Mouse (Mus musculus) duodenum, adult 2 months (tissue): Measurements from ENCODE around the gene Clip1. TPM values are rescaled to one million over a fixed set of nuclear protein-coding genes. Genes with fewer than 3 reads are reported as not detected.

Experiments
- polyA plus RNA-seq: library from polyadenylated mRNA; depleted of rRNA; stranded (reverse); fragments of >200 nt; gene quantifications from 2 replicates; pipeline ENCODE4 v1.2.3, GENCODE M21; 2012; ENCODE audit warnings: low replicate concordance; rRNA removed

Gene Clip1
- 6.8 and 8.5 TPM in 2 replicates for polyA plus RNA-seq

DNA sequence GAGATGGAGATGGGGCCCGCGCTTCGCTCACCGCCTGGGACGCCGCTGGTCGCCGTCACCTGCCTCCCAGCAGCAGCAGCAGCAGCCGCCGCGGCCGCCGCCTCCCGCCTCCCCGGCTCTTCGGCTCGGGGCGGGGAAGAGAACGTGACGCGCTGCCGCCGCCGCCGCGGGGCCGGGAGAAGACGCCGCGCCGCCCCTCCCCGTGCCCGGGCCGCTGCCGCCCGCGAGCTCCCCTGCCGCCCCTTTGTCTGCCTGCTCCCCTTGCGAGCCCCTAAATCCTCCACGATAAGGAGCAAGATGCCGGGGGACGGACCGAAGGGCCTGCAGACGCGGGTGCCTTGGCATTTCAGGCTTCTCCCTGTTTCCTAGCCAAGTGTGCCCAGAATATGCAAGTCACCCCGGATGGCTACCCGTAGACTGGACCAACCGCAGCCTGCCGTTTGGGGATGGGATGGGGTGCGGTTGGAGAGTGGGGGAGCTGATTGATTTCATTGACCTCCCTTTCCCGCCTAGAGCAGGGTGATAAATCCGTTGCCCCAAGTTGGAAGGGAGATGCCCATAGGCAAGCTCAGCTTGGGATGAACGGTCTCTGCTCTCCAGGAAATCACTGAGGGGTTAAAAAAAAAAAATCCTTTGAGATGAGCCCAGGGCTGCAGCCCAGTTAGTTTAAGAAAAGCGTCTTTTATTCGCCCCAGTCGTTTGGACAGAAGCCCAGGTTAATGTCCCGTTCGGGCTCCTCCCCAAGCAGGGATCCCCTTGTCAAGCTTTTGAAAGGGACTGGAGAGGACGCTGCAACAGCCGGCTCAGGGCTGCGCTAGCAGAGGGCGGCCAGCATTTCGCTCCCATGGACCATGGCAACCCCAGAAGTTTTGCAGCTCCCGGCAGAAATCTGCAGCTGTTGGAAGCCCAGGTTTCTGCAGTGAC is at the start of gene Clip1:
Clip1 (minus strand) TSS at position 398 of the 924 bp plus-strand sequence.

DNA sequence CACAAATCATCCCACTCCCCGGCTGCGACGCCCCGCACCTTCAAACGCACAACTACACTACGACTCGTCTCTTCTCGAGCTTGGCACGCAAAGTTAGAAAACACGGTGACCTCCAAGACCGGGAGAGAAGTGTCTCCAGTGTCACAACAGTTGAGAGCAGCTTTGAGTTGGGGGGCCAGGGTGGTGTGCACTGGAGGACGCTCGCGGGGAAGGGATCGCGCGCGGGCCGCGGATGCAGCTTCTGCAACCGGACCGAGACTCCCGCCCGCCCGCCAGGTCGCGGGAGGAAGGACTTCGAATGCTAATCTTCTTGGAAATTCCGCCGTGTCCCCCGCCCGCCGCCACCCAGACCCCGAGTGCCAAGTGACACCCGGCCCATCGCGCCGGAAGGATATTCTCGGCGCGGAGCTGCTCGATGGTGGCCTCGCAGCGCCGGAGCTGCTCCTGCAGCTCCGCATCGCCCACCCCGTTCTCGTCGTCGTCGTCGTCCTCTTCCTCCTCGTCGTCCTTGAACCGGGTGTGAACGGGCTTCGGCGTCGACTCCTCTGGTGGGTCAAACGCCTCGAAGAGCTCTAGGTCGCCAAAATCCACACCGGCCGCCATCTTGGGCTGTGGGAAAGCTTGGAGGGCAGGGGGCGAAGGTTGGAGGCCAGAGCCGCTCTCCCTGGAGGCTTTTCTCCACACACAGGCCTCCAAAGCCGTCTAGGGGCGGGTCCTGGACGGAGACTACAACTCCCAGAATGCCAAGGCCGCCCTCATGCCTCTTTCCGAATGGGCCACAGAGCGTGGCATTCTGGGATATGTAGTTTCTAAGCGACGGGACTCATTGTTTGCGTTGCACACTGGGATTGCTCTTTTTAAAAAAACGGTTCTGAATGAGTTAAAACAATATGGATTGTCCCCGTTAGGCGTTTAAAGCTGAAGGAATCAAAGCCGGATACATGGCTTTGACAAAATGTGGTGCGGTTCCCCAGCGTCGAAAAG is 36.2 kb upstream of the Clip1 start, which contains the start of gene Zcchc8:
Zcchc8 (minus strand) TSS at position 773 of the 984 bp plus-strand sequence.

DNA sequence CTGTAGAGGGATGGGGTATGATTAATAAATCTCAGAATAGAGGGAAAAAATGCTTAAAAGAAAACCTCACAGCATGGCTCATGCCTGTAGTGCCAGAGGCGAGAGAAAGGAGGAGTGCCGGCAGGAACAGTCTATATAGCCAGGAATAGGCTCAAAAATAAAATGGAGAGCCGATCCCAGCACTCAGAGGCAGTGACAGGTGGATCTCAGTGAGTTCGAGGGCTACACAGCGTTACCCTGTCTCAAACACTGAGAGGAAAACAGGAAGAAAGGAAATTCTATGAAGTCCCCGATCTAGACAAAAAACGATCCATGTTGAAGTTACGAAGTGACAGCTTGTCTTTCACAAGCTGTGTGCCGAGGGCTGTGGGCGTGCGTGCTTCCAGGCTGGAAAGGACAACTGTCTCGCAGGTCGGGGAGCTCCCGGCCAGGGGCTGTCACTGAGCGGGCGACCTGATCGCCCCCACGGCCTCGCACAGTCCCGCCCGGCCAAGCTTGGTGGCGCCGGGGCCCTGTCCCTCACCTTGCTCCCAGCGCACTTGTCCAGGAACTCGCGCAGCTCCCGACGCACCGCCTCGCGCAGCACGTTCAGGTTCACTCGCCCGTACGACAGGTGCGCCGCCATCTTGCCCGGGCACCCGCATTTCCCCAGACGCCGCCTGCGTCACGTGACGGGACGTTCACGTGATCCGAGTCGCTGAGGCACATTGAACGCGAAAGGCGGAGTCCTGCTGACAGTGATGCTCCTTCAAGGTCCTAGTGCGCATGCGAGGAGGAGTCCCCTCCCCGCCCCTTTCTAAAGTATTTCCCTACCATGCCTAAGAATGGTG is 111.8 kb downstream of the Clip1 start, which contains the start of gene Vps33a:
Vps33a (minus strand) TSS at position 682 of the 830 bp plus-strand sequence.

Other genes starting within 250 kb of the Clip1 start
- not detected in 2 replicates for gene Lrrc43, start 195.3 kb downstream of the Clip1 start, polyA plus RNA-seq
- not detected in 2 replicates for gene Il31, start 195.1 kb downstream of the Clip1 start, polyA plus RNA-seq
- gene B3gnt4, start 174.2 kb downstream of the Clip1 start, polyA plus RNA-seq, result 0.11 TPM in 1 of 2 replicates, not detected in the other
- gene Diablo, start 160.4 kb downstream of the Clip1 start, polyA plus RNA-seq, result 24.6 and 32.2 TPM in 2 replicates
- gene Gm49027, start 159.1 kb downstream of the Clip1 start, polyA plus RNA-seq, result 10.8 and 11.8 TPM in 2 replicates
- gene Vps33a, start 111.6 kb downstream of the Clip1 start, polyA plus RNA-seq, result 4.5 and 6.2 TPM in 2 replicates
- 16.9 and 18.8 TPM in 2 replicates for gene Zcchc8, start 36.5 kb upstream of the Clip1 start, polyA plus RNA-seq
- 2.1 and 2.5 TPM in 2 replicates for gene Rsrc2, start 64.8 kb upstream of the Clip1 start, polyA plus RNA-seq
- gene Kntc1, start 65.1 kb upstream of the Clip1 start, polyA plus RNA-seq, result 0.36 and 1.7 TPM in 2 replicates
- 0.13 and 0.20 TPM in 2 replicates for gene Hcar2, start 180.9 kb upstream of the Clip1 start, polyA plus RNA-seq
- 1.9 and 2.9 TPM in 2 replicates for gene Hcar1, start 195.4 kb upstream of the Clip1 start, polyA plus RNA-seq
- gene Denr, start 222.6 kb upstream of the Clip1 start, polyA plus RNA-seq, result 1.6 and 7.7 TPM in 2 replicates
- not detected in 2 replicates for gene Gm43518, start 242.8 kb upstream of the Clip1 start, polyA plus RNA-seq
- 0.36 and 1.0 TPM in 2 replicates for gene Ccdc62, start 246.1 kb upstream of the Clip1 start, polyA plus RNA-seq